Mouse (Mus musculus): Measurements from ENCODE around the gene Pcsk5. TPM values are rescaled to one million over a fixed set of nuclear protein-coding genes. Genes with fewer than 3 reads are reported as not detected.

Gene Pcsk5
- 1 to 10 TPM in 1 of 2 experiments, under 1 TPM in 1; 0.30 to 1.1 TPM for polyA plus RNA-seq (2017; shearing (Covaris generic))

DNA sequence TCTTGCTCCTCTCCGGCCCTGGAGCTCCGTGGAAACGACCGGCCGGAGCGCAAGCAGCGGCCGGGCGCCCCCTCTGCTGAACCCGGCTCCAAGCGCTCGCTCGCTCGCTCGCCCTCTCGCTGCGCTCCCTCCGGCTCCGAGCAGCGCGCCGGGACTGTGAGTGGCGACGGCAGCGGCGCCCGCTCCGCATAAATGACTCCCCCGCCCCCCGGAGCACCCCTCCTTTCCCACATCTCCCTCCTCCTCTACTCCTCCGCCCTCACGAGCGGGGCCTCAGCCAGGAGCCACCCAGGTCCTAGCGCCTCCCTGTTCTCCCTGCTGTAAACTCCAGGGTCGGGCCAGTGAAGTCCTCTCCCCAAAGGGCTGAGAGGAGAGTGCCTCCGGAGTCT is at the start of gene Pcsk5:
Pcsk5 (minus strand) TSS at position 162 of the 389 bp plus-strand sequence.

GRCm38 (mm10) chr19:17393841-17394591 is 443.4 kb downstream of the Pcsk5 start, which contains the start of gene Rfk:
Gene Rfk (plus strand): TSS chr19:17394043.

Data from inflammation-experienced regulatory T-cells (primary cell).